Mouse (Mus musculus) gastrocnemius, postnatal 25 days (tissue): ENCODE results near the gene Foxf1. TPM values are rescaled to one million over a fixed set of nuclear protein-coding genes. Genes with fewer than 3 reads are reported as not detected.
A peak's percentile ranks its signal among the peaks of the same experiment; 100 is the strongest.

Source experiments
- DNase-seq: peaks from one replicate; pipeline ENCODE4 v3.0.0; 2022
- total RNA-seq, 2 experiments: library from RNA; stranded (reverse); gene quantifications; 1 replicate in 1 of 2; 2 replicates in 1 of 2; pipeline ENCODE4 v1.2.3; 2021

The Foxf1 gene
- total RNA-seq, 2 experiments from 2014 or later = not detected

GRCm38 (mm10) chr8:121115136-121115535 is 30.9 kb downstream of the Foxf1 start:
- DNase-seq = no peak

GRCm38 (mm10) chr8:121115948-121116347 is 31.8 kb downstream of the Foxf1 start, which contains the start of gene Foxc2:
TSS of gene Foxc2 (plus strand) at chr8:121116171.
- DNase-seq = peak; percentile 81

GRCm38 (mm10) chr8:121116591-121117185 is 32.5 kb downstream of the Foxf1 start:
- DNase-seq = no peak

- DNase-seq = no peak
Measured at GRCm38 (mm10) chr8:121117186-121117651, 33.0 kb downstream of the Foxf1 start.

GRCm38 (mm10) chr8:121117906-121118305 is 33.7 kb downstream of the Foxf1 start:
- DNase-seq = no peak

- DNase-seq = no peak
Measured at GRCm38 (mm10) chr8:121118634-121119420, 34.6 kb downstream of the Foxf1 start.

GRCm38 (mm10) chr8:121119635-121120455 is 35.7 kb downstream of the Foxf1 start:
- DNase-seq = no peak

- no peak for DNase-seq
Measured at GRCm38 (mm10) chr8:121120456-121121419, 36.6 kb downstream of the Foxf1 start.

- DNase-seq = no peak
Measured at GRCm38 (mm10) chr8:121121704-121122103, 37.5 kb downstream of the Foxf1 start.

- no peak for DNase-seq
Measured at GRCm38 (mm10) chr8:121122368-121122767, 38.2 kb downstream of the Foxf1 start.

- DNase-seq = no peak
Measured at GRCm38 (mm10) chr8:121123113-121123512, 38.9 kb downstream of the Foxf1 start.

- no peak for DNase-seq
Measured at GRCm38 (mm10) chr8:121124547-121125239, 40.5 kb downstream of the Foxf1 start.

GRCm38 (mm10) chr8:121125311-121125876 is 41.2 kb downstream of the Foxf1 start:
- peak; percentile 59 for DNase-seq

- DNase-seq = no peak
Measured at GRCm38 (mm10) chr8:121126191-121126590, 42.0 kb downstream of the Foxf1 start.

- DNase-seq = no peak
Measured at GRCm38 (mm10) chr8:121126694-121127093, 42.5 kb downstream of the Foxf1 start.

- no peak for DNase-seq
Measured at GRCm38 (mm10) chr8:121127291-121127701, 43.1 kb downstream of the Foxf1 start.

GRCm38 (mm10) chr8:121127756-121128375 is 43.7 kb downstream of the Foxf1 start, which contains the start of gene Foxl1:
TSS of gene Foxl1 (plus strand) at chr8:121127940.
- DNase-seq = no peak

GRCm38 (mm10) chr8:121128531-121129264 is 44.5 kb downstream of the Foxf1 start:
- no peak for DNase-seq
